Mouse (Mus musculus) heart, adult 2 months (tissue): Measurements from ENCODE around the gene Dusp16.

ENCODE experiments used
- CTCF ChIP-seq: fragments of 200-600 bp; IDR thresholded peaks from 2 replicates; pipeline ENCODE4 v1.8.1; 2022; ENCODE audit warnings: antibody characterized with exemption, mild to moderate bottlenecking, moderate library complexity
- POLR2A ChIP-seq: fragments of 200-500 bp; IDR thresholded peaks from 2 replicates; pipeline ENCODE4 v1.6.1; 2011; ENCODE audit warnings: mild to moderate bottlenecking, low read depth, low read length, control low read depth; ENCODE audit not compliant: insufficient read depth

DNA sequence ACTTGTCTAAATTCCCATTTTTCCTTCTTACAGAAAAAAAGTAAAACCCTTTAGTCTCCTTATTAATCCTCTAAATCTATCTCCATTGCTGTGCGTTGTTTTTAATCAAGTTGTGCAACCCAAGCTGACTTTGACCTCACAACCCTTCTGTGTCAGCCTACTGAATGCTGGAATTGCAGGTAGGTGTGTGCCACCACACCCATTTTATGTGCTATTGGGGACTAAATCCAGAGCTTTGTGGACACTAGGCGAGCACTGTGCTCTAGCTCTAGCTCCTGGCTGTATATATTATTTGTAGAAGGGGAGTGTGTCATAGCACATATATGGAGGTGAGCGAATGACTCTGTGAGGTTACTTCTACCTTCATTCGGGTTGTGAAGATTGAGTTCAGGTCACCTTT lies 41.3 kb downstream of the Dusp16 start:
- TF ChIP-seq POLR2A: no peak
- no peak for TF ChIP-seq CTCF
